Comparison of ENCODE assay signal across 24 mouse cellular contexts in the genomic region with DNA sequence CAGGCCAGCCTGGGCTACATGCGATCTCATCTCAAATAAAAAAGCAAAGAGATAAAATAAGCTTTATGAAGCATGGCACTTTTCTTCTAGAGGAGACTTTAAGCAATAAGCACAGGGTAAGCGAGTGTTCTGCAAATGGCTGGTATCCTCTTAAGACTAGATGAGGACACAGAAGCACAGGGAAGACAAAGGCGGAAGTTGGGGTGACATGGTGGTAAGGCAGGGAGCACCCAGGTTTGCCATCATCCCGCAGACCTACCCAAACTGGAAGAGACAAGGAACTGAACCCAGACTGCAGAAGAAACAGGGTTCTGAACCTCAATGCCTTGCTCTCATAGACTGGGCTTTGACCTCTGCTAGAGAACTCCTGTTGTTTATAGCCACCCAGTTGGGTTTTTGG.
"Had no signal": no experiment of that assay in that cellular context is flagged by ENCODE, and none has a peak within 500 bp of the region (broad histone marks: within the 10 kb centered on the region; RNA-seq: fewer than 3 reads in every experiment).

No protein-coding gene starts in this region.

- H3K36me3 ChIP-seq: hindbrain, embryonic 12.5 days; intestine, embryonic 15.5 days had no signal

- ATAC-seq: hindbrain, embryonic 16.5 days; inflammation-experienced regulatory T-cells, adult 6 months; intestine, embryonic 15.5 days; intestine, postnatal 0 days; liver, embryonic 12.5 days had no signal

- DNase-seq: gastrocnemius, postnatal 14 days; gastrocnemius, postnatal 36 days; heart, adult 18-20 months; heart, postnatal 10 days; heart, postnatal 4 days; kidney, adult 2 months; kidney, postnatal 10 days; kidney, postnatal 25 days; kidney, postnatal 4 days; layer of hippocampus, adult 9-11 months had no signal

- H3K4me1 ChIP-seq: heart, embryonic 10.5 days; hindbrain, embryonic 12.5 days; intestine, embryonic 15.5 days; limb, embryonic 10.5 days had no signal

- H3K4me2 ChIP-seq: heart, embryonic 12.5 days; hindbrain, embryonic 12.5 days; hindbrain, embryonic 14.5 days; intestine, embryonic 15.5 days; limb, embryonic 12.5 days; liver, embryonic 12.5 days had no signal

- H3K4me3 ChIP-seq: heart, embryonic 10.5 days; heart, embryonic 12.5 days; hindbrain, embryonic 10.5 days; hindbrain, embryonic 12.5 days; intestine, embryonic 15.5 days; left cerebral cortex, adult 2 months; limb, embryonic 10.5 days; limb, embryonic 12.5 days; liver, embryonic 12.5 days had no signal

- H3K9ac ChIP-seq: heart, embryonic 12.5 days; hindbrain, embryonic 12.5 days; hindbrain, embryonic 14.5 days; intestine, embryonic 15.5 days; limb, embryonic 12.5 days; liver, embryonic 12.5 days; liver, embryonic 14.5 days had no signal

- H3K9me3 ChIP-seq: heart, embryonic 10.5 days; heart, embryonic 12.5 days; hindbrain, embryonic 10.5 days; hindbrain, embryonic 12.5 days; intestine, embryonic 15.5 days; limb, embryonic 10.5 days; limb, embryonic 12.5 days; liver, embryonic 12.5 days had no signal

- H3K27me3 ChIP-seq: heart, embryonic 12.5 days; hindbrain, embryonic 12.5 days; intestine, embryonic 15.5 days; limb, embryonic 12.5 days; liver, embryonic 12.5 days had no signal

- H3K27ac ChIP-seq: heart, embryonic 10.5 days; hindbrain, embryonic 10.5 days; hindbrain, embryonic 12.5 days; hindbrain, embryonic 14.5 days; intestine, embryonic 15.5 days; left cerebral cortex, adult 2 months; limb, embryonic 10.5 days; limb, embryonic 12.5 days; liver, embryonic 12.5 days; liver, embryonic 14.5 days had no signal
